Mouse (Mus musculus): ENCODE results near the gene Foxd1. TPM values are rescaled to one million over a fixed set of nuclear protein-coding genes. Genes with fewer than 3 reads are reported as not detected.

Foxd1 gene
- polyA plus RNA-seq, 1 experiment from 2014 or later, result not detected

DNA sequence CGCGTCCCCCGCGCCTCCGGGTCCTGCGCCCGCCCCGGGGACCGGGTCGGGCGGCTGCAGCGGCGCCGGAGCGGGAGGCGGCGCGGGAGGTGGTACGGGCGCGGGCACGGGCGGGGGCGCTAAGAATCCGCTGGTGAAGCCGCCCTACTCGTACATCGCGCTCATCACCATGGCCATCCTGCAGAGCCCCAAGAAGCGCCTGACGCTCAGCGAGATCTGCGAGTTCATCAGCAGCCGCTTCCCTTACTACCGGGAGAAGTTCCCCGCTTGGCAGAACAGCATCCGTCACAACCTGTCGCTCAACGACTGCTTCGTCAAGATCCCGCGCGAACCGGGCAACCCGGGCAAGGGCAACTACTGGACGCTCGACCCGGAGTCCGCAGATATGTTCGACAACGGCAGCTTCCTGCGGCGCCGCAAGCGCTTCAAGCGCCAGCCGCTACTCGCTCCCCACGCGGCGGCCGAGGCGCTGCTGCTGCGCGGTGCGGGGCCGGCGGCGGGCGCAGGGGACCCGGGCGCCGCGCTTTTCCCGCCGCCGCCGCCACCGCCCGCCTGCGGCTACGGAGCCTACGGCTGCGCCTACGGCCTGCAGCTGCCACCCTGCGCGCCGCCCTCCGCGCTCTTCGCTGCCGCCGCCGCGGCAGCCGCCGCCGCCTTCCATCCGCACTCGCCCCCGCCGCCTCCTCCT, 973 bp downstream of the Foxd1 start:
- Histone ChIP-seq H3K4me3 (ENCODE audit: low read depth, low read length) (peak overlapping the region; percentile 46), H3K9me3 (ENCODE audit: low read depth, low read length) (no peaks in the 10 kb centered on the region), H3K4me1 (ENCODE audit: insufficient read depth) (peaks cover 3% of the 10 kb centered on the region; the same call in 1 of the 2 replicates), H3K36me3 (ENCODE audit: insufficient read depth) (no peaks in the 10 kb centered on the region), H3K27ac (ENCODE audit: low read depth) (no peak overlapping the region), H3K4me2 (peak overlapping the region; percentile 84), H3K9ac (peak overlapping the region; percentile 36; the same call in 1 of the 2 replicates), H3K27me3 (ENCODE audit: insufficient read depth, low read length) (peaks cover 94% of the 10 kb centered on the region)
- WGBS, result under 1% methylated on average over 102 of the region's 102 CpGs
- TF ChIP-seq CTCF (IDR thresholded peaks at IDR 0.05; ENCODE audit: low read depth), result no peak
- peak; percentile 42 for DNase-seq
- peak; percentile 43 for ATAC-seq (ENCODE audit: insufficient read depth)

DNA sequence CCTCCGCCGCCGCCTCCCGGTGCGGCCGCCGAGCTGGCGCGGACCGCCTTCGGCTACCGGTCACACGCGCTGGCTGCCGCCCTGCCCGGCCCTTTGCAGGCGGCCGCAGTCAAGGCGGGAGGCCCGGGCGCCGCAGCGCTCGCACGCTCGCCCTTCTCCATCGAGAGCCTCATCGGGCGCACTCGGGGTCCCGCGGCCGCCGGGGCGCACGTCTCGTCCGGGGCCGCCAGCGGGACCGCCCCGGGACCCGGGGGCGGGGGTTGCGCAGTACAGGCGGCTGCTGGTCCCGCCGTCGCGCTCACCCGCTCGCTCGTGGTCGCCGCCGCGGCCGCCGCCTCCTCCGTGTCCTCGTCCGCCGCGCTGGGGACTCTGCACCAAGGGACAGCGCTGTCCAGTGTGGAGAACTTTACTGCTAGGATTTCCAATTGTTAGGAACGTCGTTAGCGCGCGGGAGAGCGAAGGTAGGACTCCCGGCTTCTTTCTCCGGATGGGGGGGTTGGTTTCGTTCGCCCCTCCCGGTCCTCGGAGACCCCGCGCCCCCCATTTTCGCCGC, 1.6 kb downstream of the Foxd1 start:
- peak; percentile 61 for DNase-seq
- no peak for ATAC-seq (ENCODE audit: insufficient read depth)
- H3K27ac ChIP-seq (ENCODE audit: low read depth), result no peak overlapping the region
- WGBS, result under 1% methylated on average over 80 of the region's 81 CpGs
- H3K27me3 ChIP-seq (ENCODE audit: insufficient read depth, low read length), result peaks cover 95% of the 10 kb centered on the region
- peaks cover 3% of the 10 kb centered on the region; the same call in 1 of the 2 replicates for H3K4me1 ChIP-seq (ENCODE audit: insufficient read depth)
- no peak for TF ChIP-seq CTCF (IDR thresholded peaks at IDR 0.05; ENCODE audit: low read depth)
- no peaks in the 10 kb centered on the region for H3K9me3 ChIP-seq (ENCODE audit: low read depth, low read length)
- no peaks in the 10 kb centered on the region for H3K36me3 ChIP-seq (ENCODE audit: insufficient read depth)
- peak overlapping the region; percentile 46 for H3K4me3 ChIP-seq (ENCODE audit: low read depth, low read length)
- H3K4me2 ChIP-seq, result peak overlapping the region; percentile 84
- peak overlapping the region; percentile 36; the same call in 1 of the 2 replicates for H3K9ac ChIP-seq

DNA sequence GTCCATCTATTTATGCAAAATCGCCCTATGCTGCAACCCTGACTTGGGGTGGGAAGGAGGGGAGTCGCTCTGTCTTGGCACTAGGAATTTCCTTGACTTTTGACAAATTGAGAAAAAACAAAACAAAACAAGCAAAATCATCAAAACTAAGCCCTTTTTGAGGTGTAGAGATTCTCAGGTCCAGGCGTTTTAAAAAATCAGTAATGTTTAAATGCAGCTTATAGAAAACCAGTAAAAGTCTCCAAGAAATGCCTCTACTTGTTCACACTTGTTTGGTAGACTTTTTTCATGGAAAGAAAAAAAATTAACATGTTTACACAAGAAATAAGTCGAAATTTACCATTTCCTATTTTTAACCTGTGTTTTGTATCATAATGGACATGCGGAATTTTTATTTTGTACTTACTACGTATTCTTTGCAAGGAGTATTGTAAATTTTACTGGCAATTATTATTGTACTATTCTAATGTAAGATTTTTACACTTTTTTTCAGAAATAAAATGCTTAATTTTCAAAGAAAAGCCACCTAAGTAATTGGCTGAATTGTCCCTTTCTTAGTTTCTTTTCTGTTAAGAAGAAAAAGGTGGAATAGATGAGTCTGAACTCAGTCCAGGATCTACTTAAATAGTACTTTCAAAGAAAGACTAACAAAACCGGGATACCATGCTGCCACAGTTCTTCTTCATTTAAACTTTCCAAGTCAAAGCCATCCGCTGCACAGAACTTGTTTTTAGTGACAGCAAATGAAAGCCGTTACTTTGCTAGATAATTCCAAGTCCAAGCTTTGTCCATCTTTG, 2.3 kb downstream of the Foxd1 start:
- no peaks in the 10 kb centered on the region for H3K36me3 ChIP-seq (ENCODE audit: insufficient read depth)
- ATAC-seq (ENCODE audit: insufficient read depth) (no peak), DNase-seq (peak; percentile 37)
- no peaks in the 10 kb centered on the region for H3K9me3 ChIP-seq (ENCODE audit: low read depth, low read length)
- H3K4me2 ChIP-seq, result peak overlapping the region; percentile 84; the same call in 1 of the 2 replicates
- WGBS, result 11% methylated on average over 9 of the region's 9 CpGs
- peak overlapping the region; percentile 46 for H3K4me3 ChIP-seq (ENCODE audit: low read depth, low read length)
- H3K9ac ChIP-seq, result no peak overlapping the region
- H3K27me3 ChIP-seq (ENCODE audit: insufficient read depth, low read length), result peaks cover 95% of the 10 kb centered on the region
- no peak overlapping the region for H3K27ac ChIP-seq (ENCODE audit: low read depth)
- TF ChIP-seq CTCF (IDR thresholded peaks at IDR 0.05; ENCODE audit: low read depth), result no peak
- peaks cover 3% of the 10 kb centered on the region; the same call in 1 of the 2 replicates for H3K4me1 ChIP-seq (ENCODE audit: insufficient read depth)

DNA sequence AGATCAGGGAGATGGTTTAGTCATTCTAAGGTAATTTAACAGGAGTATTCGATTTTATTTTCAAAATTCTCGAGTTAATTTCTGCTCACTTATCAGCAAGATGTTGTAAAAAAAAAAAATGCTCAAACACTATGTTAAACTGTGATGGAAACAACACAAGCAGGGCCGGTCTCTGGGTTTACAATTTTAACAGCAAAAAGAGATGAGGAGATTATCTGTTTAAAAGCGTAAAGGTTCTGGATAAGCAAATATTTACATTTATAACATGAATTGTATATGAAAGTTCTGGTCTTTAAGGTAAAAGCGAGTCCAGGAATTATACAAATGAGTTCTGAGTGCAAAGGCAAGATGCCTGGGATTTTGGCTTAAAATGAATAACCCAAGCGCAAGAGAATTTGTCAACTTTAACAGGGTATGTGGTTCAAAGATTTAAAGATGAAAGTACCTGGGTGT, 3.0 kb downstream of the Foxd1 start:
- H3K36me3 ChIP-seq (ENCODE audit: insufficient read depth), result no peaks in the 10 kb centered on the region
- peak; percentile 39 for DNase-seq
- no peak for ATAC-seq (ENCODE audit: insufficient read depth)
- H3K4me2 ChIP-seq, result no peak overlapping the region
- H3K27me3 ChIP-seq (ENCODE audit: insufficient read depth, low read length), result peaks cover 92% of the 10 kb centered on the region
- no peaks in the 10 kb centered on the region for H3K9me3 ChIP-seq (ENCODE audit: low read depth, low read length)
- TF ChIP-seq CTCF (IDR thresholded peaks at IDR 0.05; ENCODE audit: low read depth), result no peak
- H3K4me3 ChIP-seq (ENCODE audit: low read depth, low read length), result no peak overlapping the region
- no peak overlapping the region for H3K27ac ChIP-seq (ENCODE audit: low read depth)
- no peak overlapping the region for H3K9ac ChIP-seq
- WGBS, result 16% methylated on average over 6 of the region's 6 CpGs
- peaks cover 3% of the 10 kb centered on the region; the same call in 1 of the 2 replicates for H3K4me1 ChIP-seq (ENCODE audit: insufficient read depth)

- H3K4me2 ChIP-seq, result no peak overlapping the region
- ATAC-seq (ENCODE audit: insufficient read depth) (no peak), DNase-seq (no peak)
- H3K9ac ChIP-seq, result no peak overlapping the region
- no peak overlapping the region for H3K4me3 ChIP-seq (ENCODE audit: low read depth, low read length)
- no peak overlapping the region for H3K27ac ChIP-seq (ENCODE audit: low read depth)
- no peaks in the 10 kb centered on the region for H3K9me3 ChIP-seq (ENCODE audit: low read depth, low read length)
- H3K4me1 ChIP-seq (ENCODE audit: insufficient read depth), result peaks cover 3% of the 10 kb centered on the region; the same call in 1 of the 2 replicates
- TF ChIP-seq CTCF (IDR thresholded peaks at IDR 0.05; ENCODE audit: low read depth), result no peak
- 11% methylated on average over 18 of the region's 18 CpGs for WGBS
- H3K36me3 ChIP-seq (ENCODE audit: insufficient read depth), result no peaks in the 10 kb centered on the region
- H3K27me3 ChIP-seq (ENCODE audit: insufficient read depth, low read length), result peaks cover 92% of the 10 kb centered on the region
Observed at GRCm38 (mm10) chr13:98357433-98358423, 3.7 kb downstream of the Foxd1 start.
